Mouse (Mus musculus) MEL (cell line): ENCODE results near the gene Abca7. TPM values are rescaled to one million over a fixed set of nuclear protein-coding genes. Genes with fewer than 3 reads are reported as not detected.

Source experiments
- DNase-seq: peaks from one replicate; pipeline ENCODE4 v3.0.0; 2011; ENCODE audit warnings: low read depth, low spot score
- H3K27ac ChIP-seq: 2 replicates; pipeline ENCODE4 v1.5.1; 2012; ENCODE audit warnings: low read depth, mild to moderate bottlenecking, control low read depth, low read length, moderate library complexity; ENCODE audit not compliant: control insufficient read depth
- H3K27me3 ChIP-seq, 2 experiments: fragments of 150-350 bp in 1 of 2; sonication (generic) in 1 of 2; 2 replicates each; pipeline ENCODE4 v1.6.1; 2012; ENCODE audit warnings: low read length in 2 of 2, mild to moderate bottlenecking in 2 of 2, improper control_type of control experiment in 1 of 2, moderate library complexity in 1 of 2; ENCODE audit not compliant: insufficient read depth in 2 of 2, control insufficient read depth in 1 of 2
- H3K36me3 ChIP-seq, 2 experiments: 2 replicates each; pipeline ENCODE4 v1.6.1; 2012 to 2014; ENCODE audit warnings: low read length in 2 of 2, improper control_type of control experiment in 1 of 2, inconsistent platforms in 1 of 2, mild to moderate bottlenecking in 1 of 2; ENCODE audit not compliant: insufficient read depth in 2 of 2, control insufficient read depth in 1 of 2
- H3K4me1 ChIP-seq, 2 experiments: fragments of 150-350 bp in 1 of 2; sonication (generic) in 1 of 2; 2 replicates each; pipeline ENCODE4 v1.6.1; 2012; ENCODE audit warnings: low read length in 2 of 2, improper control_type of control experiment in 1 of 2, mild to moderate bottlenecking in 1 of 2; ENCODE audit not compliant: insufficient read depth in 2 of 2, control insufficient read depth in 1 of 2
- H3K4me3 ChIP-seq, 2 experiments: fragments of 150-350 bp in 1 of 2; sonication (generic) in 1 of 2; 2 replicates each; pipeline ENCODE4 v1.5.1; 2012; ENCODE audit warnings: low read depth in 2 of 2, low read length in 2 of 2, mild to moderate bottlenecking in 2 of 2, moderate library complexity in 2 of 2, control low read depth in 1 of 2, improper control_type of control experiment in 1 of 2; ENCODE audit not compliant: control insufficient read depth in 1 of 2, insufficient read depth in 1 of 2
- H3K79me2 ChIP-seq: 2 replicates; pipeline ENCODE4 v1.6.1; 2012; ENCODE audit warnings: mild to moderate bottlenecking, low read length, moderate library complexity; ENCODE audit not compliant: control insufficient read depth, poor library complexity, insufficient read depth
- H3K9ac ChIP-seq: 2 replicates; pipeline ENCODE4 v1.6.1; 2012; ENCODE audit warnings: low read depth, mild to moderate bottlenecking, control low read depth, low read length, moderate library complexity; ENCODE audit not compliant: control insufficient read depth, poor library complexity, severe bottlenecking
- H3K9me3 ChIP-seq: fragments of 150-350 bp; sonication (generic); replicated peaks from 2 replicates; pipeline ENCODE4 v1.6.1; 2012; ENCODE audit warnings: mild to moderate bottlenecking, low read length, improper control_type of control experiment, moderate library complexity; ENCODE audit not compliant: insufficient read depth
- BHLHE40 ChIP-seq: IDR thresholded peaks from 2 replicates; pipeline ENCODE4 v1.6.1; 2012; ENCODE audit warnings: low read depth, mild to moderate bottlenecking, inconsistent platforms, low read length, improper control_type of control experiment, borderline replicate concordance
- CHD2 ChIP-seq: IDR thresholded peaks from 2 replicates; pipeline ENCODE4 v1.6.1; 2011; ENCODE audit warnings: low read length, improper control_type of control experiment
- E2F4 ChIP-seq: IDR thresholded peaks from 2 replicates; pipeline ENCODE4 v1.6.1; 2011; ENCODE audit warnings: low read depth, low read length, improper control_type of control experiment, borderline replicate concordance
- ETS1 ChIP-seq: IDR thresholded peaks from 2 replicates; pipeline ENCODE4 v1.6.1; 2012; ENCODE audit warnings: low read depth, mild to moderate bottlenecking, inconsistent platforms, low read length, improper control_type of control experiment, moderate library complexity
- GABPA ChIP-seq: IDR thresholded peaks from 2 replicates; pipeline ENCODE4 v1.6.1; 2012; ENCODE audit warnings: low read depth, mild to moderate bottlenecking, inconsistent platforms, low read length, improper control_type of control experiment, moderate library complexity
- JUND ChIP-seq: IDR thresholded peaks from 2 replicates; pipeline ENCODE4 v1.6.1; 2011; ENCODE audit warnings: low read depth, mild to moderate bottlenecking, improper control_type of control experiment, low read length
- KAT2A ChIP-seq: conservative IDR thresholded peaks from 2 replicates; pipeline ENCODE4 v1.6.1; 2012; ENCODE audit warnings: low read depth, low read length, improper control_type of control experiment, inconsistent platforms
- MAZ ChIP-seq: IDR thresholded peaks from 2 replicates; pipeline ENCODE4 v1.6.1; 2012; ENCODE audit warnings: low read depth, mild to moderate bottlenecking, inconsistent platforms, low read length, improper control_type of control experiment
- MXI1 ChIP-seq: IDR thresholded peaks from 2 replicates; pipeline ENCODE4 v1.6.1; 2011; ENCODE audit warnings: mild to moderate bottlenecking, low read depth, low read length, improper control_type of control experiment
- MYC ChIP-seq: IDR thresholded peaks from 2 replicates; pipeline ENCODE4 v1.6.1; 2011; ENCODE audit warnings: low read depth, mild to moderate bottlenecking, low read length, improper control_type of control experiment, moderate library complexity
- NRF1 ChIP-seq: IDR thresholded peaks from 2 replicates; pipeline ENCODE4 v1.6.1; 2014; ENCODE audit warnings: low read depth, mild to moderate bottlenecking, inconsistent platforms, low read length, improper control_type of control experiment, moderate library complexity; ENCODE audit not compliant: poor library complexity, insufficient read depth, severe bottlenecking
- POLR2AphosphoS5 ChIP-seq: IDR thresholded peaks from 2 replicates; pipeline ENCODE4 v1.6.1; 2012; ENCODE audit warnings: low read depth, borderline replicate concordance, mild to moderate bottlenecking, inconsistent platforms, low read length, moderate library complexity, mixed read lengths
- RAD21 ChIP-seq: IDR thresholded peaks from 2 replicates; pipeline ENCODE4 v1.6.1; 2011; ENCODE audit warnings: mild to moderate bottlenecking, low read depth, low read length, improper control_type of control experiment
- SMC3 ChIP-seq: IDR thresholded peaks from 2 replicates; pipeline ENCODE4 v1.6.1; 2011; ENCODE audit warnings: low read depth, low read length, improper control_type of control experiment
- TAL1 ChIP-seq: IDR thresholded peaks from 2 replicates; pipeline ENCODE4 v1.6.1; 2012; ENCODE audit warnings: mild to moderate bottlenecking, inconsistent platforms, low read length, moderate library complexity, mixed read lengths
- TCF12 ChIP-seq: IDR thresholded peaks from 2 replicates; pipeline ENCODE4 v1.6.1; 2014; ENCODE audit warnings: low read depth, mild to moderate bottlenecking, inconsistent platforms, low read length, improper control_type of control experiment, moderate library complexity
- UBTF ChIP-seq: IDR thresholded peaks from 2 replicates; pipeline ENCODE4 v1.6.1; 2012; ENCODE audit warnings: low read depth, mild to moderate bottlenecking, inconsistent platforms, low read length, improper control_type of control experiment, moderate library complexity, borderline replicate concordance; ENCODE audit not compliant: insufficient read depth
- USF1 ChIP-seq: IDR thresholded peaks from 2 replicates; pipeline ENCODE4 v1.6.1; 2014; ENCODE audit warnings: low read depth, mild to moderate bottlenecking, inconsistent platforms, low read length, improper control_type of control experiment, moderate library complexity
- USF2 ChIP-seq, 2 experiments: IDR thresholded peaks; 2 replicates each; pipeline ENCODE4 v1.6.1; 2011 to 2012; ENCODE audit warnings: improper control_type of control experiment in 2 of 2, low read length in 2 of 2, borderline replicate concordance in 1 of 2, inconsistent platforms in 1 of 2, low read depth in 1 of 2, mild to moderate bottlenecking in 1 of 2; ENCODE audit not compliant: insufficient read depth in 1 of 2
- ZC3H11A ChIP-seq: IDR thresholded peaks from 2 replicates; pipeline ENCODE4 v1.6.1; 2012; ENCODE audit warnings: low read depth, mild to moderate bottlenecking, inconsistent platforms, low read length, improper control_type of control experiment
- ZKSCAN1 ChIP-seq: IDR thresholded peaks from 2 replicates; pipeline ENCODE4 v1.6.1; 2012; ENCODE audit warnings: low read depth, mild to moderate bottlenecking, inconsistent platforms, low read length, improper control_type of control experiment, moderate library complexity
- ZMIZ1 ChIP-seq: IDR thresholded peaks from 2 replicates; pipeline ENCODE4 v1.6.1; 2012; ENCODE audit warnings: low read depth, mild to moderate bottlenecking, inconsistent platforms, low read length, improper control_type of control experiment, moderate library complexity
- ZNF384 ChIP-seq: IDR thresholded peaks from 2 replicates; pipeline ENCODE4 v1.6.1; 2012; ENCODE audit warnings: low read depth, mild to moderate bottlenecking, inconsistent platforms, low read length, improper control_type of control experiment
- polyA plus RNA-seq, 2 experiments: library from polyadenylated mRNA; stranded (reverse) in 1 of 2; unstranded in 1 of 2; fragments of >175 nt in 1 of 2; fragments of >200 nt in 1 of 2; gene quantifications; 2 replicates each; pipeline versions ENCODE4 v1.2.1 to v1.2.4; 2012; ENCODE audit warnings: low replicate concordance in 2 of 2, low read depth in 1 of 2; ENCODE audit not compliant: insufficient read length in 2 of 2, insufficient read depth in 1 of 2, missing spikeins in 1 of 2
- total RNA-seq: library from RNA; depleted of rRNA; stranded (reverse); fragments of 300-350 nt; gene quantifications from 2 replicates; pipeline ENCODE4 v1.2.3, GENCODE M21; 2012

Abca7 gene
- total and polyA plus RNA-seq, 3 experiments: 7.7 to 16.8 TPM; not detected in 1

- H3K79me2 ChIP-seq: no peaks in the 10 kb centered on the region
- no peaks in the 10 kb centered on the region for H3K9me3 ChIP-seq
- H3K27me3 ChIP-seq: no peaks in the 10 kb centered on the region
- TF ChIP-seq MXI1 (no peak), JUND (no peak), KAT2A (no peak), ZMIZ1 (no peak), MAZ (no peak), NRF1 (no peak), MYC (no peak)
- H3K4me1 ChIP-seq: peaks cover 6 to 34% of the 10 kb centered on the region in 2 experiments
- no peak overlapping the region for H3K9ac ChIP-seq
- no peak overlapping the region for H3K4me3 ChIP-seq
- peaks cover 2 to 30% of the 10 kb centered on the region in 2 experiments; a peak in 3 of 4 replicates for H3K36me3 ChIP-seq
- no peak overlapping the region for H3K27ac ChIP-seq
- peak; percentile 59 for DNase-seq
Measured at GRCm38 (mm10) chr10:80027681-80028520, 31.6 kb downstream of the Abca7 start.

- Histone ChIP-seq H3K36me3 (peaks cover 0 to 30% of the 10 kb centered on the region in 2 experiments; a peak in 3 of 4 replicates), H3K27ac (no peak overlapping the region), H3K27me3 (no peaks in the 10 kb centered on the region), H3K9ac (no peak overlapping the region), H3K4me3 (no peak overlapping the region), H3K79me2 (no peaks in the 10 kb centered on the region), H3K9me3 (no peaks in the 10 kb centered on the region), H3K4me1 (peaks cover 4 to 35% of the 10 kb centered on the region in 2 experiments)
- no peak for DNase-seq
- no peak for TF ChIP-seq ZKSCAN1
- TF ChIP-seq CHD2: no peak
Measured at GRCm38 (mm10) chr10:80028521-80028846, 32.2 kb downstream of the Abca7 start.

- H3K27ac ChIP-seq: no peak overlapping the region
- peaks cover 0 to 27% of the 10 kb centered on the region in 2 experiments; a peak in 3 of 4 replicates for H3K36me3 ChIP-seq
- no peak overlapping the region for H3K4me3 ChIP-seq
- TF ChIP-seq NRF1 (no peak), SMC3 (no peak), POLR2AphosphoS5 (no peak), KAT2A (no peak), ETS1 (no peak), ZMIZ1 (no peak), MAZ (no peak), ZC3H11A (no peak), UBTF (no peak), CHD2 (no peak), BHLHE40 (no peak), USF2 (IDR thresholded peaks at IDR 0.05; ENCODE audit: borderline replicate concordance in 1 of 2, insufficient read depth in 1 of 2, low read depth in 1 of 2, low read length in 2 of 2) (no peak), ZNF384 (no peak), MYC (no peak), TAL1 (no peak), GABPA (no peak), E2F4 (no peak), RAD21 (no peak), USF1 (no peak), TCF12 (no peak)
- no peak for DNase-seq
- no peaks in the 10 kb centered on the region for H3K27me3 ChIP-seq
- no peaks in the 10 kb centered on the region for H3K79me2 ChIP-seq
- peaks cover 7 to 35% of the 10 kb centered on the region in 2 experiments; a peak in 3 of 4 replicates for H3K4me1 ChIP-seq
- no peaks in the 10 kb centered on the region for H3K9me3 ChIP-seq
- no peak overlapping the region for H3K9ac ChIP-seq
Measured at GRCm38 (mm10) chr10:80030191-80030590, 33.9 kb downstream of the Abca7 start.
